Mouse (Mus musculus): ENCODE measurements around the gene Anapc15-ps. TPM values are rescaled to one million over a fixed set of nuclear protein-coding genes. Genes with fewer than 3 reads are reported as not detected.
"Not testable (repeated sequence)": the region's sequence is repeated elsewhere in the genome, so short reads cannot be mapped to it uniquely, and the experiment has no call there.

Gene Anapc15-ps
- polyA plus RNA-seq, 1 experiment from 2014 or later: not detected

DNA sequence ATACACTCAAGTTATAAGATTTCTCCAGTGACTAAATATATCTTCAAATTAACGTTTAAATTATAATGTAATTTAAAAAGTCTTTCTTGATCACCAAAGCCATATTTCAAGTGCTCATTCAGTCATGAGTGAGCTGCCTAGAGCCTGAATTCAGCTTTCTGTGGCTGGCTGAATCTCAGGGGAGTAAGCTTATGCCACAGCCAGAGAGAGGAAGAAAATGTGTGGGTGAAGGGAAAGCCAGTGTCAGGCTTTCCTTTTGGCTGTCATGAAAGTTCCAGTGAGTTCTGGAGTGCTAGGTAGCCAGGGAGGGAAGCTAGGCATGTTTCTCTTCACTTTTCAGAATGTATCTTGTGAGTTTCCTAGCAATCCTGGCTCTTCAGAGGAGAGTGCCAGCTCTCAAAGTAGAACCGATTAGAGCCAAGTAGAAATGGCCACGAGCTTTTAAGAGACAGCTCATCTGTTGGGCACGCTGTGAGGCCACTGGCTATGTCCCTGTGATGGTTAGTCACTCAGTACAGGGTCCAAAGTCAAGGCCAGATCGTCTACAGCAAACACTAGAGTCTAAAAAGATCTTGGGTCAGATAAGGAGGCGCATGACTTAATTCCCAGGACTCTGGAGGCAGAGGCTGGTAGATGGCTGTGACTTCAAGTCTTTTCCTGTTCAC is 29.4 kb downstream of the Anapc15-ps start:
- WGBS: 54% methylated on average over 6 of the region's 6 CpGs
- H3K36me3 ChIP-seq: no peaks in the 10 kb centered on the region
- peak overlapping the region; percentile 36 for H3K27ac ChIP-seq (replicated peaks)
- peaks cover 16% of the 10 kb centered on the region for H3K4me1 ChIP-seq
- no peaks in the 10 kb centered on the region for H3K9me3 ChIP-seq
- no peak overlapping the region for H3K4me2 ChIP-seq
- H3K27me3 ChIP-seq (replicated peaks): no peaks in the 10 kb centered on the region
- H3K9ac ChIP-seq: no peak overlapping the region
- no peak overlapping the region for H3K4me3 ChIP-seq
- ATAC-seq (ENCODE audit: extremely low read depth, insufficient number of reproducible peaks, low FRiP score, low TSS enrichment): no peak

DNA sequence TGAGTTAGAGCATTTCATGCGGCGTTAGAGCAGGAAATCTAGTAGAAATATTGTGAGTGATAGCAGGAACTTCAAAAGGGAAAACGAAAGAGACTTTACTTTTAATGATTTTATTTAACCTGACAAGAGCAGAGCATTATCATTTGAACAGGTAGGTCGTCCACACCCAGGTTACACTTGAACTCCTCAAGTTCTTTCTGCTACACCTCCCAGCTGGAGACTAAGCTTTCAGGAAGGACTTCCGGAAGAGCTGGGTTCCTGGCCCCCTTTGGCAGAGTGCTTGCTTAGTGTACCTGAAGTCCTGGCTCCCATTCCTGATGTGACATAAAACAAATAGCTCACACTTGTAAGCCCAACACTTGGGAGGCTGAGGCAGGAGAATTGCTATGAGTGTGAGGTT is 30.2 kb downstream of the Anapc15-ps start:
- 74% methylated on average over 5 of the region's 5 CpGs for WGBS
- peaks cover 16% of the 10 kb centered on the region for H3K4me1 ChIP-seq
- no peak for ATAC-seq (ENCODE audit: extremely low read depth, insufficient number of reproducible peaks, low FRiP score, low TSS enrichment)

DNA sequence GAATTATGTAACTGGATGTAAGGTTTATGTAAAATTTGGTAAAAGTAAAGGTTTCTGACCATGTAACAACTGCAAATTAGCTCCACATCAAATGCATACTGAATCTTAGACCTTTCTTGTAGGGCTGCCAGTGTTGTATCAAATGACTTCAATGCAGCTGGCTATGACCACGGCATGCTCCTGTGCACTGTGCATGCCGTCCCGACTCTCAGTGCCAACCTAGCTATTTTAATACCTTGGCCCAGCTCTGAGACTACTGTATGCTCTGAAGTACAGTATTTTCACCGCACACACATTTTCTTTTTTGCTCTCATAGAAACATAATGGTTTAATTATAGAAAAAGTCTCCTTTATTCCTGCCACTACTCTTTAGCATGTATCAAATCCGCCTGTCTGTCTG is 31.9 kb downstream of the Anapc15-ps start:
- Histone ChIP-seq H3K9me3 (no peaks in the 10 kb centered on the region), H3K9ac (no peak overlapping the region), H3K27ac (replicated peaks) (no peak overlapping the region), H3K4me2 (no peak overlapping the region), H3K27me3 (replicated peaks) (no peaks in the 10 kb centered on the region), H3K4me3 (no peak overlapping the region), H3K36me3 (no peaks in the 10 kb centered on the region), H3K4me1 (peaks cover 7% of the 10 kb centered on the region)
- WGBS: 73% methylated on average over 5 of the region's 5 CpGs
- no peak for ATAC-seq (ENCODE audit: extremely low read depth, insufficient number of reproducible peaks, low FRiP score, low TSS enrichment)

More for the DNA sequence above, 30.2 kb downstream of the Anapc15-ps start:
- Histone ChIP-seq H3K36me3 (no peaks in the 10 kb centered on the region), H3K9ac (no peak overlapping the region), H3K27ac (replicated peaks) (no peak overlapping the region), H3K9me3 (no peaks in the 10 kb centered on the region), H3K4me2 (no peak overlapping the region), H3K4me3 (no peak overlapping the region), H3K27me3 (replicated peaks) (no peaks in the 10 kb centered on the region)

DNA sequence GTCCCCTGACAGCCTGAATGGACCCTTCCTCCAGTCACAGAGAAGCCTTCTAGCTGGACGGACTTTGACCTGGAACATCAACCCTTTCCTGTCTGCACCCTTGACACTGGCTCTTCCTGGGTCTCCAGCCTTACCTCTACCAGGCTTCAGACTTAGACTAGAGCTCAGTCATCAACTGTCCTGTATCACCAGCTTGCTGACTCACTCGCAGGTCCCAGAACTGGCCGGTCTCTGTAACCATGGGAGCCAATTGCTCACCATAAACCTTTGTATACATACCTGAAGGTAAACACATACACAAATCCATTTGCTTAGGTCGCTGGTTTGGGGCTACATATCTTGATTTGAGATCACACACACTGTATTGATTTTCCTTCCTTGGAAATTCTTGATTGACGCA is 33.8 kb downstream of the Anapc15-ps start:
- WGBS: 75% methylated on average over 5 of the region's 5 CpGs
- ATAC-seq (ENCODE audit: extremely low read depth, insufficient number of reproducible peaks, low FRiP score, low TSS enrichment): no peak
- H3K4me2 ChIP-seq: no peak overlapping the region
- H3K9me3 ChIP-seq: no peaks in the 10 kb centered on the region
- peaks cover 7% of the 10 kb centered on the region for H3K4me1 ChIP-seq
- no peak overlapping the region for H3K27ac ChIP-seq (replicated peaks)
- no peaks in the 10 kb centered on the region for H3K36me3 ChIP-seq
- H3K4me3 ChIP-seq: no peak overlapping the region
- no peak overlapping the region for H3K9ac ChIP-seq
- no peaks in the 10 kb centered on the region for H3K27me3 ChIP-seq (replicated peaks)

DNA sequence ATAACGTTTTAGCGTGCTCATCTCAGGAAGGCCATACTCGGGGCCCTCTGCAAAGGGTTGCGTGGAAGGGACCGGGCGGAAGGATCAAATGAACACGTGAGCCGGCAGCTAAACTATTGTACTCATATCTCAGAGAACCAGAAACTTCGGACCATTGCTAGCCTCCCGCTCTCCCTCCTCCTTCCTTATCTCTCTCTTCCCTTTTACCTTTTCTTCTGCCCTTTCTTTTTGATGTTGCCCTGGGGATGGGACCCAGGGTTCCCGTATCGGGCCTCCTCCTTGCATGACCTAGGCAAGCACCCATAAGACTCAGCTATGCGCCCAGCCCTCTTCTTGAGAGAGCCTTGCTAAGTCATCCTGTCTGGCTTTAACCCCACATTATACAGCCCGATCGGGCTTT is 38.5 kb downstream of the Anapc15-ps start:
- no peak overlapping the region for H3K4me2 ChIP-seq
- no peak overlapping the region for H3K4me3 ChIP-seq
- no peaks in the 10 kb centered on the region for H3K9me3 ChIP-seq
- WGBS: 75% methylated on average over 15 of the region's 15 CpGs
- no peaks in the 10 kb centered on the region for H3K36me3 ChIP-seq
- H3K27me3 ChIP-seq (replicated peaks): 0 out of 2 replicates have a peak, but pooled peaks cover 2% of the 10 kb centered on the region
- peak; percentile 74 for ATAC-seq (ENCODE audit: extremely low read depth, insufficient number of reproducible peaks, low FRiP score, low TSS enrichment)
- H3K9ac ChIP-seq: no peak overlapping the region
- peak overlapping the region; percentile 54; the same call in 1 of the 2 replicates for H3K27ac ChIP-seq (replicated peaks)
- H3K4me1 ChIP-seq: peaks cover 4% of the 10 kb centered on the region; the same call in 1 of the 2 replicates

DNA sequence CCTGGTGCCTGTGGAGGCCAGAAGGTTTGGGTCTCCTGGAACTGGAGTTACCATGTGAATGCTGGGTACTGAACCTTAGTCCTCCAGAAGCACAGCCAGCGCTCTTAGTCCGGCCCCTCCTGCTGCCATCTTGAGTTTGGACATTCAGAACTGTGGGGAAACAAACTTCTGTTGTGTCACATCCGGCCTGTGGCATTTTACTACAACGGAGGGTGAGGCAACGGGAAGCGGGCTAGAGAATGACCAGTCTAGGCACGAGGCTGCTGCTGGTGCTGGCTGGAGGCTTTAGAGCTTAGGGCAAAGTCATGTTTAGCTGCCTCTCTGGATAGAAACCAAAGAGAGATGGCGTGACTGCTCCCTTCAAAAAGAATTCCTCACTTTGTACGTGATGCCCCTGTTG is 39.0 kb downstream of the Anapc15-ps start:
- H3K9ac ChIP-seq: no peak overlapping the region
- no peaks in the 10 kb centered on the region for H3K9me3 ChIP-seq
- ATAC-seq (ENCODE audit: extremely low read depth, insufficient number of reproducible peaks, low FRiP score, low TSS enrichment): no peak
- WGBS: 68% methylated on average over 9 of the region's 9 CpGs
- H3K36me3 ChIP-seq: no peaks in the 10 kb centered on the region
- H3K27ac ChIP-seq (replicated peaks): peak overlapping the region; percentile 58
- peaks cover 7% of the 10 kb centered on the region; the same call in 1 of the 2 replicates for H3K4me1 ChIP-seq
- H3K4me3 ChIP-seq: no peak overlapping the region
- H3K27me3 ChIP-seq (replicated peaks): 0 out of 2 replicates have a peak, but pooled peaks cover 4% of the 10 kb centered on the region
- H3K4me2 ChIP-seq: no peak overlapping the region

DNA sequence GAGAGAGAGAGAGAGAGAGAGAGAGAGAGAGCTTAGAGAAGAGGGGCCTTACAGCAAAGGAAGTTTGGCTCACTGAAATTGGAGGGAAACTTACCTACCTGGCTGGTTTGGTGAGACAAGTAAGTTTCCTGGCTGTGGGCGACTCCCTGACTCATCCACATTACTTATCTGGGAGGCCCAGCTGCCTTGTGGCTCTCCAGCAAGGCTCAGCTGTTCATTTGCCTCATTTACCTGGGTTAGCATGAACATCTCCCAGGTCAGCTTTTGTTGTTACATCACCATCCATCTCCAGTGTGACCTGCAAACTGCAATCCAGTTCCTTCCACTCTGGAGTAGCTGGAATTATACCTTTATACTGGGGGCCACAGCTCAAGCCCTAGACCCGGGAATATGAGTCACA is 41.7 kb downstream of the Anapc15-ps start:
- Histone ChIP-seq H3K9me3 (no peaks in the 10 kb centered on the region), H3K36me3 (no peaks in the 10 kb centered on the region), H3K9ac (no peak overlapping the region), H3K27ac (replicated peaks) (peak overlapping the region; percentile 28; the same call in 1 of the 2 replicates), H3K4me1 (peaks cover 13% of the 10 kb centered on the region; the same call in 1 of the 2 replicates), H3K4me3 (no peak overlapping the region), H3K4me2 (no peak overlapping the region), H3K27me3 (replicated peaks) (0 out of 2 replicates have a peak, but pooled peaks cover 4% of the 10 kb centered on the region)
- 0 out of 2 replicates have a peak, but pooled peaks have one; percentile 29 for ATAC-seq (ENCODE audit: extremely low read depth, insufficient number of reproducible peaks, low FRiP score, low TSS enrichment)
- 55% methylated on average over 2 of the region's 2 CpGs for whole genome bisulfite sequencing

DNA sequence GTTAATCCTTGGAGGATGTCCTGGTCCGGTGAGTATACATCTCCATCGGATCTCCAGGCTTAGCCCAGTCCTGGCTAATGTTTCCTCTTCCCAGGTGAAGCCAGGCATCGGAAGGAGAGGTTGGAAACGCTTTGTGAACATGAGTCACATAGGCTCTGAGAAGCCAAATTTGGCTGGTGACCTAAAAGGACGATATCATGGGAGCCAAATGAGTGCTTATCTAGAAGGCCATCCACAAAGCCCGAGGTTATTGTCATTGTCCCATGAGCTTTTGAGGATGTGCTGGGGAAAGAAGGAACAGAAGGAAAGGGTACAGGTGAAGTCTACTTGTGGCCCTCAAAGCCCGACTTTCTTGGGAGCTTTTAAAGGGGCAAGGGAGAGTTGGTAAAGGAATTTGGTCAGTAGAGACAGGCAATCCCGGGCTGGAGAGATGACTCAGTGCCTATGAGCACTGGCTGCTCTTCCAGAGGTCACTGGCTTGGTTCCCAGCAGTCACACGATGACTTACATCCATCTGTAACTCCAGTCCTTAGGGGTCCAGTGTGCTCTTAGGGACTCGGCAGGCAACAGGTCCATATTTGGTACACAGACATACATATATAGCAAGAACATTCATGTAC is 42.4 kb downstream of the Anapc15-ps start:
- no peak for ATAC-seq (ENCODE audit: extremely low read depth, insufficient number of reproducible peaks, low FRiP score, low TSS enrichment)
- peak overlapping the region; percentile 66; the same call in 1 of the 2 replicates for H3K27ac ChIP-seq (replicated peaks)
- 0 out of 2 replicates have a peak, but pooled peaks cover 4% of the 10 kb centered on the region for H3K27me3 ChIP-seq (replicated peaks)
- peaks cover 13% of the 10 kb centered on the region; the same call in 1 of the 2 replicates for H3K4me1 ChIP-seq
- H3K4me2 ChIP-seq: peak overlapping the region; percentile 38
- no peaks in the 10 kb centered on the region for H3K9me3 ChIP-seq
- H3K4me3 ChIP-seq: peak overlapping the region; percentile 4; the same call in 1 of the 2 replicates
- WGBS: 72% methylated on average over 10 of the region's 10 CpGs
- H3K36me3 ChIP-seq: no peaks in the 10 kb centered on the region
- no peak overlapping the region for H3K9ac ChIP-seq

DNA sequence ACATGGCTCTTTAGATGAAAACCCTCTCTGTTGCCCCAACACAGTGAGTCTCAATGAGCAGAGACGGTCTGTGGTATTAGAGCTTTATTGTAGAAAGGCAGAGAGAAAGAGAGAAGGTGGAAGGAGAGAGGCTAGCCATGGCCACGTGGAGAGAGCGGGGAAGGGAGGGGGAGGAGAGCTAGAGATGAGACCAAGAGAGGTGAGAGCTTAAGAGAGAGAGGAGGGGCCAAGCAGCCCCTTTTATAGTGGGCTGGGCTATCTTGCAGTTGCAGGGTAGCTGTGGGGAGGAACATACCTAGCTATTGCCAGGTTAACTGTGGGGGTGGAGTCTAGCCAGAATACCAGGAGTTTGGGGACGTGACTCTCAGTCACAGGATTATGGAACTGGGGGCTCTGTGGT is 43.1 kb downstream of the Anapc15-ps start:
- 78% methylated on average over 4 of the region's 4 CpGs for WGBS
- peak overlapping the region; percentile 38 for H3K4me2 ChIP-seq
- H3K9ac ChIP-seq; H3K9me3 ChIP-seq; H3K4me3 ChIP-seq; H3K36me3 ChIP-seq; H3K27me3 ChIP-seq (replicated peaks): not testable (repeated sequence)
- peak overlapping the region; percentile 66 for H3K27ac ChIP-seq (replicated peaks)
- ATAC-seq (ENCODE audit: extremely low read depth, insufficient number of reproducible peaks, low FRiP score, low TSS enrichment): 0 out of 2 replicates have a peak, but pooled peaks have one; percentile 5
- H3K4me1 ChIP-seq: peaks cover 13% of the 10 kb centered on the region; the same call in 1 of the 2 replicates

DNA sequence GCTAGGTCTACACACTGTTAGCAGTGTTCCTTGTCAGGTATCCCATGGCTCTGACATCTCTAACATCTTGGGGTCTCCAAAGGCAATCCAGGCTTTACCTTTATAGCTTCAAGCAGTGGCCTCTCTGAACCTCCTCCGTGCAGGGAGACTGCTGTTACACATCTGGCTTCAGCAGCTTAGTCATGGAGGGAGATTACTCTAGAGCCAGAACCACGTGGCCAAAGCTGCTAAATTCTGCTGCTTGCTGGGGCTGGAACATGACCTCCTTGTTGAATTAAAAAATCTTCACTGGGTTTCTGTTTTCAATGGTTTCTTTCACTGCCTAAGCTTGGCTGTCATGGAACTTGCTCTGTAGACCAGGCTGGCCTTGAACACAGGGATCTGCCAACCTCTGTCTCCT is 44.9 kb downstream of the Anapc15-ps start:
- ATAC-seq (ENCODE audit: extremely low read depth, insufficient number of reproducible peaks, low FRiP score, low TSS enrichment): no peak; the same call in 1 of the 2 replicates
- Histone ChIP-seq H3K27me3 (replicated peaks) (0 out of 2 replicates have a peak, but pooled peaks cover 4% of the 10 kb centered on the region), H3K27ac (replicated peaks) (no peak overlapping the region), H3K4me1 (peaks cover 22% of the 10 kb centered on the region), H3K4me2 (no peak overlapping the region), H3K9me3 (no peaks in the 10 kb centered on the region), H3K36me3 (no peaks in the 10 kb centered on the region), H3K4me3 (no peak overlapping the region), H3K9ac (no peak overlapping the region)
- 59% methylated on average over 2 of the region's 2 CpGs for WGBS

DNA sequence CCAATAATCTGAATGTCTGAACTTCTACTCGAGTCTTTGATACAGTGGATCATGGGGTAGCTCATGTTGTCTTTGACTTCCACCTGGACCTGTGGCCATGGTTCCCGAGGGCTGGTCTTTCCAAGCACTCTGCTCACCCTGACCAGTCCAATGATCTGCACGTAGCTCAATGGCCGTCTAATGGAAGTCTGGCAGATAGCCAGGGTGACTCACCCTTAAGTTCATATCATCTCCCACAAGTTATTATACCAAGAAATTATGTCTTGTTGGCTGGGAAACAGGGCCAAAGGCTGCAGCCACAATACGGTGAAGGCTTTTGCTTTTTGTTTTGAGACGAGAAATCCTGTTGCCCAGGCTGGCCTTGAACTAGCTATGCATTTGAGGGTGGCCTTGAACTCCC is 45.9 kb downstream of the Anapc15-ps start:
- Histone ChIP-seq H3K27ac (replicated peaks) (no peak overlapping the region), H3K27me3 (replicated peaks) (0 out of 2 replicates have a peak, but pooled peaks cover 4% of the 10 kb centered on the region), H3K4me3 (no peak overlapping the region), H3K4me1 (peaks cover 27% of the 10 kb centered on the region), H3K36me3 (no peaks in the 10 kb centered on the region), H3K4me2 (no peak overlapping the region), H3K9me3 (no peaks in the 10 kb centered on the region), H3K9ac (no peak overlapping the region)
- no peak for ATAC-seq (ENCODE audit: extremely low read depth, insufficient number of reproducible peaks, low FRiP score, low TSS enrichment)
- WGBS: 73% methylated on average over 6 of the region's 6 CpGs

All from heart, embryonic 13.5 days (tissue).